In genomic region chr4:102568591-102568990, GRCm38 (mm10) we compare ENCODE assay signal across 8 mouse cellular contexts.
DNase-seq lines count a peak whose midpoint lies in the region; ATAC-seq lines count a peak whose summit lies in the region.

No protein-coding gene starts in this region.

- no peak overlapping the region for H3K9ac ChIP-seq in forebrain, embryonic 12.5 days
- no peak overlapping the region for H3K9ac ChIP-seq in liver, embryonic 11.5 days (ENCODE audit: low read depth, low read length)

- 0 out of 2 replicates have a peak overlapping the region, but pooled peaks have one; percentile 17 for H3K4me2 ChIP-seq in forebrain, embryonic 12.5 days
- H3K4me2 ChIP-seq in liver, embryonic 11.5 days = peak overlapping the region; percentile 94

- peak overlapping the region; percentile 65 for H3K4me3 ChIP-seq in megakaryocyte, embryonic 14.5 days (replicated peaks)
- H3K4me3 ChIP-seq in forebrain, embryonic 12.5 days (replicated peaks) = no peak overlapping the region
- H3K4me3 ChIP-seq in liver, embryonic 11.5 days (ENCODE audit: low read depth, low read length) = peak overlapping the region; percentile 21

- H3K9me3 ChIP-seq in megakaryocyte, embryonic 14.5 days = no peaks in the 10 kb centered on the region
- H3K9me3 ChIP-seq in forebrain, embryonic 12.5 days = no peaks in the 10 kb centered on the region
- no peaks in the 10 kb centered on the region for H3K9me3 ChIP-seq in liver, embryonic 11.5 days (ENCODE audit: control insufficient read depth, low read length)

- H3K36me3 ChIP-seq in megakaryocyte, embryonic 14.5 days (replicated peaks; ENCODE audit: low read length) = no peaks in the 10 kb centered on the region
- no peaks in the 10 kb centered on the region for H3K36me3 ChIP-seq in forebrain, embryonic 12.5 days (replicated peaks)
- no peaks in the 10 kb centered on the region for H3K36me3 ChIP-seq in liver, embryonic 11.5 days (ENCODE audit: control insufficient read depth, insufficient read depth, low read length)

- 9% methylated on average over 4 of the region's 4 CpGs for WGBS in forebrain, embryonic 12.5 days
- 3% methylated on average over 4 of the region's 4 CpGs for WGBS in liver, embryonic 11.5 days

- ATAC-seq in megakaryocyte, adult 5-6 weeks (ENCODE audit: poor library complexity, severe bottlenecking) = no peak
- no peak for ATAC-seq in forebrain, embryonic 12.5 days (ENCODE audit: low FRiP score)
- ATAC-seq in liver, embryonic 11.5 days (replicated peaks; ENCODE audit: low FRiP score) = peak; percentile 34; the same call in 1 of the 2 replicates
- no peak for ATAC-seq in monocyte, adult 5-6 weeks (replicated peaks; ENCODE audit: insufficient number of reproducible peaks, low FRiP score, low TSS enrichment, poor library complexity, severe bottlenecking)

- intact Hi-C loops in heart, postnatal 36 days (cut with DNase I) = no loop called here

- DNase-seq in brain, adult 2 months (ENCODE audit: low read depth, low spot score) = peak; percentile 87
- peak; percentile 71 for DNase-seq in heart, postnatal 36 days
- DNase-seq in liver, embryonic 11.5 days (ENCODE audit: low spot score) = peak; percentile 48
- peak; percentile 30 to 50 for DNase-seq in spleen, adult 18-20 months

- H3K4me1 ChIP-seq in megakaryocyte, embryonic 14.5 days = peaks cover 59% of the 10 kb centered on the region
- peaks cover 49% of the 10 kb centered on the region for H3K4me1 ChIP-seq in forebrain, embryonic 12.5 days
- peaks cover 45% of the 10 kb centered on the region for H3K4me1 ChIP-seq in liver, embryonic 11.5 days (replicated peaks; ENCODE audit: control insufficient read depth, insufficient read depth, low read length)

- no peaks in the 10 kb centered on the region for H3K27me3 ChIP-seq in megakaryocyte, embryonic 14.5 days (replicated peaks)
- peaks cover 34% of the 10 kb centered on the region; the same call in 1 of the 2 replicates for H3K27me3 ChIP-seq in forebrain, embryonic 12.5 days
- no peaks in the 10 kb centered on the region for H3K27me3 ChIP-seq in liver, embryonic 11.5 days (replicated peaks; ENCODE audit: control insufficient read depth, insufficient read depth, low read length)

- no peak overlapping the region for H3K27ac ChIP-seq in forebrain, embryonic 12.5 days
- peak overlapping the region; percentile 76 for H3K27ac ChIP-seq in liver, embryonic 11.5 days (ENCODE audit: low read depth, low read length)
